Mouse (Mus musculus) G1E (cell line): ENCODE results near the gene Otud6a.

Experiments
- CTCF ChIP-seq: IDR thresholded peaks from 2 replicates; pipeline ENCODE4 v1.5.1; 2012; ENCODE audit warnings: low read depth, low read length, inconsistent platforms, mixed read lengths
- GATA1 ChIP-seq: IDR thresholded peaks from 2 replicates; pipeline ENCODE4 v1.6.1; 2012; ENCODE audit warnings: borderline replicate concordance, low read length, inconsistent platforms, mixed read lengths
- GATA2 ChIP-seq: IDR thresholded peaks from 2 replicates; pipeline ENCODE4 v1.6.1; 2012; ENCODE audit warnings: low read depth, low read length, inconsistent platforms, borderline replicate concordance
- TAL1 ChIP-seq: conservative IDR thresholded peaks from 2 replicates; pipeline ENCODE4 v1.6.1; 2012; ENCODE audit warnings: low read depth, low read length, inconsistent platforms, mixed read lengths

GRCm38 (mm10) chrX:100471491-100471890 is 42.7 kb downstream of the Otud6a start:
- TF ChIP-seq CTCF = no peak
- TF ChIP-seq GATA2 = no peak
- TF ChIP-seq GATA1 = no peak
- TF ChIP-seq TAL1 = no peak
